Mouse (Mus musculus) embryonic stem cell, embryonic (primary cell): ENCODE data around the gene Fxyd5.

Source experiments
- CTCF ChIA-PET, 4 experiments: fragments of 300-600 bp in 2 of 4; fragments of 350-600 bp in 2 of 4; sonication (Branson Sonifier 250); formaldehyde crosslinking; loops; one replicate each; lab custom pipeline; 2022; ENCODE audit warnings: inconsistent platforms in 2 of 4; lab: Charles Lee
- POLR2A ChIA-PET, 4 experiments: fragments of 300-600 bp in 2 of 4; fragments of 350-600 bp in 2 of 4; sonication (Branson Sonifier 250); formaldehyde crosslinking; loops; one replicate each; lab custom pipeline; 2022; ENCODE audit warnings: antibody characterized with exemption in 4 of 4, inconsistent platforms in 1 of 4; lab: Charles Lee

The Fxyd5 gene

GRCm38 (mm10) chr7:30988519-30989162 is 53.6 kb downstream of the Fxyd5 start:
- ChIA-PET CTCF (interaction anchor here in 2 of 4 experiments (1.3 to 1.4 kb wide), 3 partner anchors 15 to 178 kb away, joined by 3 read pairs; partner anchors contain the start of gene Fam187b (in 2 of the 2)), POLR2A (interaction anchor here in 1 of 4 experiments (0.6 kb wide), 1 partner anchor 11 kb away, joined by 3 read pairs; no protein-coding TSS in a partner anchor)

- ChIA-PET CTCF (interaction anchor here in 1 of 4 experiments (0.5 kb wide), 1 partner anchor 161 kb away, joined by 4 read pairs; no protein-coding TSS in a partner anchor), POLR2A (no interaction called here)
Measured at GRCm38 (mm10) chr7:30985357-30985756, 56.9 kb downstream of the Fxyd5 start.
